Mouse (Mus musculus): ENCODE data around the gene 5430427O19Rik.

The 5430427O19Rik gene

GRCm38 (mm10) chrX:85869914-85870483, at the start of gene 5430427O19Rik:
Gene 5430427O19Rik (plus strand): TSS chrX:85870354.
- DNase-seq (ENCODE audit: low spot score in 2 of 2), result peak; percentile 52 to 69

- DNase-seq (ENCODE audit: low spot score in 2 of 2), result no peak
Measured at GRCm38 (mm10) chrX:85827719-85828453, 42.3 kb upstream of the 5430427O19Rik start.

DNA sequence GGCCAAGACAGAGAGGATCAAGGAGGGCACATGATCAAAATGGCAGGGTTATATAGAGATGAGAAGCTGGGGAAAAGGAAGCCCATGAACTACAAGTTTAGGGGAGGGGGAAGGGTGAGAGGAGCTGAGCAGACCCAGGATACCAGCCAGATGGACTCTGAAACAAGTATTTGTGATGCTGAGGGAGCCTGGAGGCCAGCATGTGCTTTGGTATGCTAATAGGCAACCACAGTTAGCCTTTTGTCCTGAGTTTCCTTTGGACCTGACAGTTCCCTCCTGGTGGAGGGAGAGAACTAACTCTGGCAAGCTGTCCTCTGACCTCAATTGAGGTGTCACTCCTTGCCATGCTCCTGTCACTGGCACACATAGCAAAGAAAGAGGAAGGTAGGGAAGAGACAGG, 41.2 kb upstream of the 5430427O19Rik start:
- no peak for DNase-seq (ENCODE audit: low spot score in 2 of 2)

DNA sequence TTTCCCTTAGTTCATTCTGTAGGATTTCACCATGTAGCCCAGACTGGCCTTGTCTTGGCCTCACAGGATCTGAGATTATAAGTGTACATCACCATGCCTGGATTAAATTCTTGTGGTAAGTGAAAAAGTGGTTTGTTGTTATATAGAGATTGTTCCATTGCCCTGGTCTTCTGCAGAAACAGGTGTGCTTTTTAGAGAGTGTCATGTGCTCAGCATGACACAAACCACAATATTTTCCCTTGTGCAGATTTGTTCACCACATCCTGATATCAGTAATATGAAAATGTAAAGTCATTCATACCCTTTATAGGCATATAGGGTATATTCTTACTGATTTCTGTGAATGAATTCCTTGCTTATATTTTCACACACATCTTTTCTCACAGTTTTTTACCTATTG, 31.0 kb upstream of the 5430427O19Rik start:
- DNase-seq (ENCODE audit: low spot score in 2 of 2), result peak in 1 of 2 experiments; percentile 15

DNA sequence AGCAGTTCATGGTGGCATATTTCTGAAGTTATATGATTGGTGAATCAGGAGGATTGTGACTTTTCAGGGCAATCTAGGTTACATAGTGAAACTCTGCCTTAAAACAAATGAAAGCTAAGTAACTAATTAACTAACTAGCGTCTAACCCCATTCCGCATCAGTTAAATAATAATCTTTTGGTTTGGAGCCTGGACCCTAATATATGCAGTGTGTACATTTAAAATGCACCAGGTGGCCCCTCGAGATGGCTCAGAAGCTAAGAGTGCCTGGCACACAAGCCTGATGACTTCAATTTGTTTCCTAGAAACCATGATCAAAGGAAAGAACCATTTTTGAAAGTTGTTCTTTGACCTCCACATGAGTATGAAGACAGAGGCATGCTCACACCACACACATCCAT, 14.2 kb upstream of the 5430427O19Rik start:
- DNase-seq (ENCODE audit: low spot score in 2 of 2), result no peak

- no peak for DNase-seq (ENCODE audit: low spot score in 2 of 2)
Measured at GRCm38 (mm10) chrX:85857169-85857568, 13.0 kb upstream of the 5430427O19Rik start.

- DNase-seq (ENCODE audit: low spot score in 2 of 2), result peak in 1 of 2 experiments; percentile 10
Measured at GRCm38 (mm10) chrX:85868079-85868478, 2.1 kb upstream of the 5430427O19Rik start.

- no peak for DNase-seq (ENCODE audit: low spot score in 2 of 2)
Measured at GRCm38 (mm10) chrX:85871371-85872056, 1.4 kb downstream of the 5430427O19Rik start.

DNA sequence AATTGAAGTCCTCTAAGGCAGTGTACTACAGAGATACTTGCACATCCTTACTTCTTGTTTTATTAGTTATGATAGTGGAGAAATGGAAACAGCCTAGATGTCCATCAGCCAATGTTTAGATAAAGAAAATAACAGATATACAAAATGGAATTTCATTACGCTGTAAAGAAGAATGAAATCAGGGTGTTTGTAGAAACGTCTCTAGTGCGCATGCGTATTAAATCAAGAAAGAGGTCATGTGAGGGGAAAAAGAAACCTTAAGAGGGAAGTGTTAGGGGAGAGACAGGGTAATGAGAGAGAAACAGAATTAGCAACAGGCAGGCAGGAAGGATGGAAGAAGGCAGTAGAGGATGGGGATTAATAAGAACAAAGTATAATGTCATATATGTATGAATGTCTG, 4.2 kb downstream of the 5430427O19Rik start:
- no peak for DNase-seq (ENCODE audit: low spot score in 2 of 2)

DNA sequence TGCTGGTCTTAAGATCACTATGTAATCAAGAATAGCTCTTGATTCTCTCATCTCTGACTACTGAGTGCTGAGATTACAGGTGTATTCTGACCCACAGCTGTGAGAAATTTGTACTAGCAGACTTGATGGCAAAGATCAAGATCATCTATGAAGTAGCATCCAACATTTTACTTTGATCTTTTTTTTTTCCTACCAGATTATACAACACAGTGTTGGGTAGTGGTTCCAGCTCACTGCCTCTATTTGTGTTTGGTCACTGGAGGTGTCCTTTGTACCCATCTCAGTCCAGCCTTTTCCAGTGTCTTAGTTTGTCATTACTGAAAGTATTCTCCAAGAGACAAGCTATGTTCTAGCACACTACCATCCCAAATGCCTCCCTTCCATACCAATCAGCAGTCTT, 5.8 kb downstream of the 5430427O19Rik start:
- DNase-seq (ENCODE audit: low spot score in 2 of 2), result no peak

GRCm38 (mm10) chrX:85877747-85878146, 7.6 kb downstream of the 5430427O19Rik start:
- no peak for DNase-seq (ENCODE audit: low spot score in 2 of 2)

GRCm38 (mm10) chrX:85878293-85878692, 8.1 kb downstream of the 5430427O19Rik start:
- no peak for DNase-seq (ENCODE audit: low spot score in 2 of 2)

GRCm38 (mm10) chrX:85879198-85879977, 9.2 kb downstream of the 5430427O19Rik start:
- peak; percentile 9 to 10 for DNase-seq (ENCODE audit: low spot score in 2 of 2)

DNA sequence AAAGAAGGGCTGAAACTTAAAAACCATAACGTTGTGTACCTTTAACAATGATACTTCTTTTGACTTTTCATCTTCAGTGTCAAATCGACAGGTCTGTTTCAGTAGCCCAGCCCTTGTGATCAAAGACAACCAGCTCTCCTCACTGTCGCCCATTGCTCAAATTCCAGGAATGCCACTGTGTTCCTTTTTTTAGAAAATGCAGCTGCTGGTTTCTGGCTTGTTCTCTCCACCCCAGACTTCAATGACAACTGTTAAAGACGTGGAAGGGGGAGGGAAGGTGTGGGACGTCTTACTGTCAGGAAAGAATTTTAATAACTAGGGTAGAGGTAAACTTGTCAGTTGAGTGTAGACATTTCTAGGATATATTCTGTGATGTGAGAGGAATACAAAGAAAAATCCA, 16.5 kb downstream of the 5430427O19Rik start:
- no peak for DNase-seq (ENCODE audit: low spot score in 2 of 2)

GRCm38 (mm10) chrX:85901195-85901594, 31.0 kb downstream of the 5430427O19Rik start:
- no peak for DNase-seq (ENCODE audit: low spot score in 2 of 2)

DNA sequence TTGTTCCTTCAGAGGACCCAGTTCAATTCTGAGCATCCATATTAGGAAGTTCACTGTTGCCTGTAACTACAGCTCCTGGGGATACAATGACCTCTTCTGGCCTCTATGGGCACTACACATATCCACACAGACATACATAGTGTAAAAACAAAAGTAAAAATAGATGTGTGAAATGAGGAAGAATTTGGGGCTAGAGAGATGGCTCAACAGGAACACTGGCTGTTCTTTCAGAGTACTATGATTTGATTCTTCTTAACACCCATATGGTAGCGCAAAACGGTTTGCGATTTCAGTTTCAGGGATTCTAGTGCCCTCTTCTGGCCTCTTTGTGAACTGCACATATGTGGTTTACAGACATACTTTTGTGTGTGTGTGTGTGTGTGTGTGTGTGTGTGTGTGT, 48.9 kb downstream of the 5430427O19Rik start:
- DNase-seq (ENCODE audit: low spot score in 2 of 2), result peak; percentile 7 to 9

DNA sequence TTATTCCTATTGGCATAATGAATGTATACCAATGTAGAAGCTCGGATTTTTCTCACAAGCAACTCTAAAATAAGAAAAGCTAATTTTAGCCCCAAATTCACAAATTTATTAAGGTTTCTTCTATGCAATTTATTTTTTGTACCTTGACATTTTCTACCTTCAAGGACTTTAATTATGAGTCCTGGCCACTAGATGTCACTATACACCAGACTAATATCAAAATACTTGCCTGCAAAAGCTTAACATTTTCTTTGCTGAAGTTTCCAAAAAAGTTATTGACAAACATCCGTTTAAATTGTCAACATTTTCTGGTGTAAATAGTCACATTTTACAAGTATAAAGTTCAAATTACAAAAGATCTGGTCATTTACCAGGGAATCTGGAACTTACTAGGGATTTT, 62.8 kb downstream of the 5430427O19Rik start:
- DNase-seq (ENCODE audit: low spot score in 2 of 2), result no peak
